Mouse (Mus musculus): Measurements from ENCODE around the gene Smco2. TPM values are rescaled to one million over a fixed set of nuclear protein-coding genes. Genes with fewer than 3 reads are reported as not detected.
"Not testable (repeated sequence)": the region's sequence is repeated elsewhere in the genome, so short reads cannot be mapped to it uniquely, and the experiment has no call there.

The Smco2 gene
- total RNA-seq, 2 experiments from 2014 or later, result not detected

DNA sequence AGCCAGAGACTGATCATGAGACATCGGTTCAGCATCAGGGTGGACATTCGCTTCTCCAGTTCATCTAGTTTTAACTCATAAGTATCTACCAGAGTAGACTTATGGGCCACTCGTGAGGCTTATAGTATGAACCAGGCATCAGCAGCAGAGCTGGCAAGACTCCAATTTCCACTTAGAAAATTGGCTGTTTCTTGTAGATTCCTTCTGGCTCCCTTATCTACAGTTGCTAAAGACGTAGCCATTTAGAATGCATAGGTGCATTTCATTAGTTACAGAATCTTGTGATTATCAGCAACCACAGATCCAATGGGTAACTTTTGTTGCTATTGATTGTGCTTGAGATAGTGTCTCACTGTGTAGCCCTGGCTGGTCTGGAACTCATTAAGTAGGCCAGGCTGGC, 2.8 kb downstream of the Smco2 start:
- intact Hi-C loops (cut with DNase I), result no loop called here
- no peak for DNase-seq

DNA sequence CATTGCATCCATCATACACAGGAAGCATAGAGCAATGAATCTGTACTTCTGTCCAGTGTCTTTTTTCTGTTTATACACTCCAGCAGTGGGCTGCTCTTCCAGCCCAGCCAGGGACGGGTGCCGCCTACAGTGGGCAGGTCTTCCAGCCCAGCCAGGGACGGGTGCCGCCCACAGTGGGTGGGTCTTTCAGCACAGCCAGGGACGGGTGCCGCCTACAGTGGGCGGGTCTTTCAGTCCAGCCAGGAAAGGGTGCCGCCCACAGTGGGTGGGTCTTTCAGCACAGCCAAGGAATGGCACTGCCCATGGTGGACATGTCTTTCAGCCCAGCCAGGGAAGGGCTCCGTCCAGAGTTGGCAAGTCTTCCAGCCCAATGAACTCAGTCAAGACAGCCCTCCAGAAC, 5.3 kb downstream of the Smco2 start:
- intact Hi-C loops (cut with DNase I), result no loop called here
- DNase-seq, result no peak

DNA sequence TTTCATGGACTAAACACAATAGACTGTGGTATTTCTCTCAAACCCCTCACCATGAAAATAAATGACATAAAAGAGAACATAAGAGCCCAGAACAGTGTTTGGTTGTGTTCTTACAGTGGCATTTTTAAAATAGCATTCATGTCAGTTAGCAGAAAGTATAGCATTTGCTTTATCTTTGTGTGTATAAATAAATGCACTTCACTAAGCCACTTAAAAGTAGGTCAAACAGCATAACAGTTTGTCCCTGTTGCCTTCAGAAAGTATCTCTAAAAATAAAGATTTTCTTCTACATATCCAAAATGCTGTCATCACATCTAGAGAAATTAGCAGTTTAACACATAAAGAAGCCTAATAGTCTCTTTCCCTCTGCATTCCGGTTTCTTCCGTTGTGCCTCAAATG, 7.5 kb downstream of the Smco2 start:
- intact Hi-C loops (cut with DNase I), result no loop called here
- no peak for DNase-seq

DNA sequence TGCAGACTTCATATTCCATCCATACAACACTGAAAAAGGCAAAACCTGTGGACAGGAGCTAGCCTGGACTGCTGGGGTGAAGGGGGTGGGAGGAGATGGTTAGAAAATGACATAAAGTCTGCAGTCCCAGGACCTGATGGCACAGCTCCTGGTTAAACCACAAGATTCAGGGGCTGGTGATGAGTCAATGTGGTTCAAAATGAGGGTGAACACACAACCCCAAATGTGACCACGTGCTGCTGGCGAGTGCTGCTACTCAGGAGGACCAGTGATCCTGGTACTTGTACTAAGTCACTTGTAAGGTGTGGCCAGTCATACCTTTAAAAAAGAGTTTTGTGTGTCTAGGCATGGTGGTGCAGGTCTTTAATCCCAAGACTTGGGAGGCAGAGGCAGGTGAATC, 13.2 kb downstream of the Smco2 start:
- DNase-seq, result no peak
- intact Hi-C loops (cut with DNase I), result no loop called here

DNA sequence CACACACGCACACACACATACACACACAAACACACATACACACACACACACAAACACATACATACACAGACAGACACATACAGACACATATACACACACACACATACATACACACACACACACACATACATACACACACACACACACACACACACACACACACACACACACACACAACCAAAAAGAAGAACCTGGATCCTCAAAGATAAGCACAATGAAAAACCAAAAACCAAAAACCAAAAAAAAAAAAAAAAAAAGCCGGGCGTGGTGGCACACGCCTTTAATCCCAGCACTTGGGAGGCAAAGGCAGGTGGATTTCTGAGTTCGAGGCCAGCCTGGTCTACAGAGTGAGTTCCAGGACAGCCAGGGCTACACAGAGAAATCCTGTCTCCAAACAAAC, 14.5 kb downstream of the Smco2 start:
- DNase-seq; intact Hi-C loops (cut with DNase I): not testable (repeated sequence)

DNA sequence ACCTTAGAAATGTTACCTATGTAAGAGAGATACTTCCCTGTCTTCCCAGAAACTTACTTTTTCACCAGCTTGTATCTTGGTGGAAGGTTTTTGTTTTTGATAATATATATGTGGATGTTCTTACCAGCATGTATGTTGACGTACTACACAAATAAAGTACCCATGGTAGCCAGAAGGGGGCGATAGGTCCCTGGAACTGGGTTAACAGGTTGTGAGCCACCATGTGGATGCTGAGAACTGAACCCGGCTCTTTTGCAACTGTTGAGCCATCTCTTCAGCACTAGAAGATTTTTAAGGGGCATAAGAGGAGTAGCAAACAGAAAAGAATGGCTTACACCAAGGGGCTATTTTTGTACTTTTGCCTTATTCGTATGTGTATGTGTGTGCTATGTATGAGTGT, 15.8 kb downstream of the Smco2 start:
- no peak for DNase-seq
- intact Hi-C loops (cut with DNase I), result no loop called here

DNA sequence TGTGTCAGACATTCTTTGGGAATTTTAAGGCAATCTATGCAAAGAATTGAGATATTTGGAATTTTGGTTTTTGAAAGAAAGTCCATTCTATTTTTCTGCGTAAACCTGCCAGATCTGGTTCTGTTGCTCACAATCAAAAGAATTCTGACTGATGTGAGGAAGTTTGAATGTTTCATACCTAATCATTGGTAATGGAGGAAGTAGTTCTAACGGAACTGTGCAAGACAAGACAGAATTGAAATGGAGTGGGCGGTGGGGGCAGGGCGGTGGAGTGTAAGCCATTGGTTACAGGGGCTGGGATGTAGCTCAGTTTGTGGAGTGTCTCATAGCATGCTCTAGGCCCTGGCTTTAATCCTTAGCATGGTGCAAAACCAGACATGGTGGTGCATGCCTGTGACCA, 22.1 kb downstream of the Smco2 start:
- DNase-seq, result no peak
- intact Hi-C loops (cut with DNase I), result no loop called here

DNA sequence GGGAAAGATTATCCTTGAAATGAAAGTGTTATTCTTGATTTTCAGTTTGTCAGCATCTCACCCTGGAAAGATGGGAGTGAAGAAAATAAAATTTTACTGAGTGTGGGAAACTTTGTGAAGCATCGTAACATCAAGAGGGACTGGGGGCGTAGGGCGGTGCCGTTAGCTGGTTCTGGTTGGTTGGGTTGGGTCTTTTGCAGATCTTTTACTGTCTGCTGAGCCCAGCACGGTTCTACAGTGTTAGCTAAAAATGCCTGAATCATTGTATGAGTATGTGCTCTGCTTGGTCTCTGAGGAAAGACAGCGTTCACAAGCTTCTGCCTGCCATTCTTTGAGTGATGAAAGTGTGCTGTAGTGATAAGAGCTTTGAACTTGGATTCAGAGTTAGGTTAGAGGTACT, 24.5 kb downstream of the Smco2 start:
- DNase-seq, result no peak
- intact Hi-C loops (cut with DNase I), result no loop called here

DNA sequence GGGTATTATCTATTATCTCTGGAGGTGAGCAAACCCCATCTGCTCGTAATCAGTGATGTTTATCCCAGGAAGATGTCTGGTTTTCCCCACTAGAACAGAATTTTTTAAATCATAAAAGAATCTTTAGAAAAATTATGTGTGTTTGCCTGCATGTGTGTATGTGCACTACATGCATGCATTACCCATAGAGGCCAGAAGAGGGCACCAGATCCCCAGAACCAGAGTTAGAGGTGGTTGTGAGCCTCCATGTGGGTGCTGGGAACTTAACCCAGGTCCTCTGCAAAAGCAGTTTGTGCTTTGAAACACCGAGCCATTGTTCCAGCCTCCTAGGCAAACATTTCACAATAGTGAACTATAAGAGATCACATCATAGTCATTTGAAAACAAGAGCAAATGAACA, 26.9 kb downstream of the Smco2 start:
- intact Hi-C loops (cut with DNase I), result no loop called here

DNA sequence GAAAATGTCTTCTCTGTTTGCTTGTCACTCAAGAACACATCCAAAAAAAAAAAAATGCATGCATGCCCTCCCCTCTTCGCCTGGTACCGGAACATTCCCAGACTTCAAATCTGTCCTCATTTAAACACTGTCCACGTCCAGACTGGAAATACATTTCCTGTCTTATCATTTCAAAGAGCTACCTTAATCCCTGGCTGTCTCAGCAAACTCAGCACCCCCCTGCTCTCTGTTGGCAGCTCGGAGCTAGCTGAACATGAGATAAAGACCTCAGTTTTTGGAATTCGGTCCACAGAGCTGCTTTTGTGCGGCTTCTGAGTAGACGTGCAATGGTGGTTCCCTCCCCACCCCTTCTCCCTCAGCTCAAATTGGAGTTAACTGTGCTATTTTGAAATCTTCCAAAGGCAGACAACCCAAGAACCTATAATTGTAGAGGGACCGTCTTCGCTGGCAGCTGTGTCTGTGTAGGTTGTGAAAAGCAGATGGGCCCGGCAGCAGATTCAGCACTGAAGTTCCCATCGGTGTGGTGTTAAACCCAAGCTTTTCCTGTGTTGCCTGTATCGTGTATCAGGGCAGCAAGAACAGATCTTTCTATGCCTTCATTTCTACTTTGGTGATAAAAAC, 27.6 kb downstream of the Smco2 start:
- intact Hi-C loops (cut with DNase I), result no loop called here
- DNase-seq, result no peak

More for the DNA sequence above, 26.9 kb downstream of the Smco2 start:
- DNase-seq, result no peak

DNA sequence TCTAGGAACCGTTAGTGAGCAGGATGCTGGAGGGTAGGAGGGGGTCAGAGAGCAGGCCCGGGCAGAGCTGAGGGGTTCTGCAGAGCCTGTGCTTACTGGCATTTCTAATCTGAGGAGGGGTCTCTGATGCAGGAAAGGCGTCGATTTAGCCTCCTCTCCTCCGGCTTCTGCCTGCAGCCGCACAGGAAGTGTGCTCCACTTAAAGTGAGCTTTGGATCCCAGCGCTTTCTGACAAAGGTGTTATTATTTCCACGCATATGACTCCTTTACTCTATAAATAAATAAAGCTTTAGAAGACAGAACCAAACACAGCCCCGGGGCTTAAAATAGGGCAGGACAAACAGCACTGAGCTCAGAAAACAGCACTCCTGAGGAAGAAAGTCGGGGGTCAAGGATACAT, 29.0 kb downstream of the Smco2 start:
- intact Hi-C loops (cut with DNase I), result no loop called here
- no peak for DNase-seq

DNA sequence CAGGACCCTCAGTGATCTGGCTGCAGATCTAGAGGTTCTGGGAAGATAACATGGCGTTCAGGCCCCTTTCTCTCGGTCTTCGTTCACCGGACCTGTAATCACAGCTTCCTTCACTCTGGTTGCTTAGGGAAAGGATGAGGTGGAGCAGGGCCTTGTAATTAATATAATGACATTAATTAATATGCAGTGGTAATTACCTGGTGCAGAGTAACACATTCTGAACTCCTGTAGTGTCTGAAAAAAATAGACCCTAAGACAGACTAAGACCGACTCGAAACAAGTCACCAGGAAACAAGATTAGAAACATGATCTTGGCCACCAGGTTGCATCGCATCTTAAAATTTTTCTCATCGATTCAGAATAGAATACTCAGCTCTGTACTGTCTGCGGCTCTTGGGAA, 30.0 kb downstream of the Smco2 start:
- intact Hi-C loops (cut with DNase I), result no loop called here

DNA sequence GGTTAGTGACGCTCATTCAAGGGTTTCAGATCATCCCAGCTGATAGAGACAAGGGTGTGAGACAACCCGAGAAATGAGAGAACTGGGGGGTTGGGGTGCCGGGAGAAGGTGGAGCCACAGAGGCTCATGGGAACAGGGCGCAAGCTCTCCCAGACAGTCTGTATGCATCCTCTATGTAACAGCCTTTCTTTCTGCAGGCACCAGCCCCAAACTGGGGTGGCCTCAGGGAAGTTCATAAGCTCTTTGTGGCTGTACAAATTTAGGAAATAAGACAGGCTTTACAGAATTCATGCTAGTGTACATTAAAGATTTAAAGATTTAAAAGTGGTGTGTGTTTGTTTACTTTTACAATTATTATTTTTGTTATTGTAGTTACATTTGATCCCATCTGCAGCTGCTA, 30.4 kb downstream of the Smco2 start:
- intact Hi-C loops (cut with DNase I), result no loop called here
- DNase-seq, result no peak

More for the DNA sequence above, 30.0 kb downstream of the Smco2 start:
- no peak for DNase-seq

DNA sequence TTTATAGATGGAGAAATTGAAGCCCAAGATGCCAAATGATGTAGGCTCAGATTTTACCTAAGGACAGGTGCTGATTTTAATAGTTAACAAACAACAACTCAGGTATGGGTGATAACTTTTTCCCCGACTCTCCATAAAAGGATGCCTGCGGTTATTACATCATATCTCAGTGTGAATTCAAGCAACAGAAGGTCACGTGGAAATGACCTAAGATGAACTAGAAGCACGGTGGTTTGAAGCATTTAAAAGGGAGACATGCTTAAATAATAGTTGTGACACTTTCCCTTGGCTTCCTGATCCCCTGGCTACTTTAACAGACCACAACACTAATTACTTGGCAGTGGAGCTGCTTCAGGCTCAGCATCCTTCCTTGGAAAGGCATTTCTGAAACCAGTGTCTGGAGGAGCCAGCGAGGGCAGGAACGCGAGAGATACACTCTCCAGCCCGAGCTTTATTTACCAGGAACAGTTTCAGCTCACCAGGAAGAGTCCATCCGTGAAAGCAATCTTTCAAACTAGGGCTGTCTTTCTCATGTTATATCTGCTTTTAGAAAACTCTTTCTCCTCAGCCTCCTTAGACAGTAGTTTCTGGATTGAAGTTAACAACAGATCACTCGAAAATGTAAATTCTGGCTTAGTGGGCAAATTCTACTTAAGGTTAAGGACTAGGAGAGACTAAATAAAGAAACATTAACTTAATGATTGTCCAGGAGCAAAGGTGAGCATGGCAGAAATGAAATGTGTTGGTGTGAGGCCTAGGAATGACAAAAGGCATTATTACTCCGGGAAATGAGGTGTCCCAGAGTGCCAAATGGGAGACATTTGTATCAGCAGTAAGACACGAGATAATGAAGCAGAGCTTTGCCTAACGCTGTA, 32.2 kb downstream of the Smco2 start:
- no peak for DNase-seq
- intact Hi-C loops (cut with DNase I), result no loop called here

DNA sequence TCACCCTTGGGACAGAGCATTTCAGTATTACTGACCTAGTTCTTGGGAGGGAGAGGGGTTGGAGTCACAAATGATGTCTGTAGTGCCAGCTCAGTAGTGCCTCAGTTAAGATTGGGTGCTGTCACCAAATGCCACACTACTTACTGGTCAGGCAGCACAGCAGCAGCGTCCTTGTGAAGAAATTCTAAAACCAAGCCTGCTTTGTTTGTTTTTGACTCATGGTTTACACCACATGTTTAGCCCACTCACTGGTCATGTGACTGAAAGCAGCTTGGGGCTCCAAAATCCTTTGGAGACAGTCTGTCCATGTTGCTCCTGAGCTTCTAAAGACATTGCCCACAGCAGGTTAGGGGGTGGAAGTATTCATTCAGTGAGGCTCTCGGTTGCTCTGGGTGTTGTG, 33.5 kb downstream of the Smco2 start:
- no peak for DNase-seq
- intact Hi-C loops (cut with DNase I), result no loop called here

DNA sequence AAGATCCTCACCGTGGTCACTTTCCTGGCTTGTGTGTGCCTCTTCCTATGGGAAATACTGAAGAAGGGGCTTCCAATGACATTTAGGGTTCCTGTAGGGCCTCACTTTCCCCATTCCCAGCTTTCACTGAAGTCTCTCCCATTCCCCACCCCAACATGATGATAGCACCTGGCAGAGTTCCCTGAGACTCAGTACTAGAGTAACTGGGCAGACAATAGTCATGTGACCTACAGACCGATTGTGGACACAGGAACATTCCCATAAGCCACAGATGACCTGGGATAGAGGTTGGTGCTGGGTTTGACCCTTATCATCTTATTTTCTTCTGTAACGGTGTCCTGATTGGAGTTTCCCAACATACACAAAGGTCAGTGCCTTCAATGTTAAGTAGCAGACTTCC, 34.3 kb downstream of the Smco2 start:
- intact Hi-C loops (cut with DNase I), result no loop called here

DNA sequence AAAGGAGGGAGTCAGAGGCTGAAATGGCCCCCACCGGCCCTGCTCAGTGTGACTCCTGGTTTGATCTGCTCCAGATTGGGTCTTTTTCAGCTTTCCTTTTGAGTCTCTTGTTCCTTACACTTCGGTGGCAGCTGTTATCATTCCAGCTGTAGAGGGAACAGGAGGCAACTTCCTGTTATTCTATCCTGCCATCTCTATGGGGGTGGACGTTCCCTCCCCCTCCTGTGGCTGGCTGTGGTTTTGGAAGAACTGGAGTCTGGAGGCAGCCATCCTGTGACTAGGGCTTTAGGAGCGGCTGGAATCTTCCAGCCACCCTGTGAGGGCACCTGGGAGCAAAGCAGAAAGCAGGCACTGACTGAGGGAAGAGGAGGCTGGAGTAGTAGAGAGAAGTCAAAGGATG, 34.9 kb downstream of the Smco2 start:
- intact Hi-C loops (cut with DNase I), result no loop called here
- no peak for DNase-seq

More for the DNA sequence above, 34.3 kb downstream of the Smco2 start:
- no peak for DNase-seq

DNA sequence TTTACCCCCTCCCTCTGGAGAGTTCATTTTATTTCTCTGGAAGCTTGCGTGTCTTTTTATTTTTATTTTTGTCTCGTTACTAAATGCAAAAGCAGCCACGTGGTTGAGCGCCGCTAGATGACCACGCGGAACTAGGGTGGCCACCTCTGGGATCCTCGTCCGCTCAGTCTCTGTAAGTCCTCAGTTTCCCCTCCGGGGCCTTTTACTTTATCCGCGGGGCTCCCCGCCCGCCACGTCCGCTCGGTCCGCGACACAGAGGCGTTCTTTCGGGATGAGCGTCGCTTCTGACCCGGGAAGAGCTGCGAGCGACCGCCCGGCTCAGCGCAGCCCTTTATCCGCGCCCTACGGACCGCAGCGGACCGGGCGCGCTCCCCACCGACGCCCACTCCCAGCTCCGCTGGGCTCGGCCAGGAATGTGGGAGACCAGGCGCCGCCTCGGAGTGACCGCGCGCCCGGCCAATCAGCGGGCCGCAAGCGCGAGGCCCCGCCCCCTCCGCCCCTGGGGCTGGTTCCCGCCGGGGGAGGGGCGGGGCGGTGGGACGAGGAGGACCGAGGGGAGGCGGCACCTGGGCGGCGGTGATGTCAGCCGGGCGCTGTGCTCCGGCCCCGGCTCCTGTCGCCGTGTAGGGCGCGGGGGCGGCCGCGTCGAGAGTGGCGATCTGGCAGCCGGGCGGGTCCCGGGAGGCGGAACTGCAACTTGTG, 38.2 kb downstream of the Smco2 start, which contains the start of gene Ppfibp1:
Ppfibp1 (plus strand) TSS at position 530 of the 702 bp plus-strand sequence.
- intact Hi-C loops (cut with DNase I), result no loop called here
- peak; percentile 89 for DNase-seq

DNA sequence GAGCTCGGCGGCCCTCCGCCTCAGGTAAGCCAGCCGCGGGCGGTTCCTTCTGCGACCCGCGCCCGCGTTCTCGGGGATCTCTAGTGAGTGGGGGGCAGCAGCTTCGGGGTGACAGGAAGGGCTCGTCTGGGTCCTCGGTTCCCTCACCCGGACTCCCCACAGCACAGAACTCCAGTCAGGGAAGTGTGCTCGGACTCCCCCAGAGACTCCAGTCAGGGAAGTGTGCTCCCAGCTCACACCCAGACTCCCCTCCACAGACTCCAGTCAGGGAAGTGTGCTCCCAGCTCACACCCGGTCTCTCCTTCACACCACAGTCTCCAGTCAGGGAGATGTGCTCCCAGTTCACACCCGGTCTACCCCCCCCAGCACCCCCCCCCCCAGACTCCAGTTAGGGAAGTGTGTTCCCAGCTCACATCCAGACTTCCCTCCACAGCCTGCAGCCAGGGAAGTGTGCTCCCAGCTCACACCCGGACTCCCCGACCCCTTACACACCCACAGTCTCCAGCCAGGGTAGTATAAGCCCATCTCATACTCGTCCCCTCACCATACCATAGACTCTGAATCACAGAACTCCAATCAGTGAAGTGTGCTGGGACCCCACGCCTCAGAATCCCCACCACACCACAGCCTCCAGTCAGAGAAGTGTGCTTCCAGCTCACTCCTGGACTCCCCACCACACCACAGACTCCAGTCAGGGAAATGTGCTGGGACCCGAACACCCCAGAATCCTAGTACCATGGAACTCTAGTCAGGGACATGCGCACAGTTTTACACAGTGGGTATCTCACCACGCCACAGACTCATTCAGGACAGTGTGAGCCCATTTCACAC, 39.0 kb downstream of the Smco2 start:
- intact Hi-C loops (cut with DNase I), result no loop called here
- no peak for DNase-seq

DNA sequence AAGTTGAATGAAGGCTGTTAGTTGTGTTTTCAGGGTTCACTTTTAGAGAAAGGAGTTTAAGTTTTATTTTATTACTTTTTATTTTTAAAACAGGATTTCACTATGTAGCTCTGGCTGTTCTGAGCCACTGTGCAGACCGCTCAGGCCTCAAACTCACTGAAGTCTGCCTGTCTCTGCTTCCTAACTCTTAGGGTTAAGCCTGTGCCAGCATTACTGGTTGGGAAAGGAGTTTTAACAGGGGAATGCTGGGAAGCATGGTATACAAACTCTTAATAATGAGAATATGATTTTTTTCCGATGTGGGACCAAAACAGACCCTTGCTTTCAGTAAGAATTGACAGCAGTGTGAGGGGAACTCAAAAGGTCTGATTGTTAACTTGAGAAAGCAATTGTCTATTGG, 40.3 kb downstream of the Smco2 start:
- intact Hi-C loops (cut with DNase I), result no loop called here
- DNase-seq, result no peak

DNA sequence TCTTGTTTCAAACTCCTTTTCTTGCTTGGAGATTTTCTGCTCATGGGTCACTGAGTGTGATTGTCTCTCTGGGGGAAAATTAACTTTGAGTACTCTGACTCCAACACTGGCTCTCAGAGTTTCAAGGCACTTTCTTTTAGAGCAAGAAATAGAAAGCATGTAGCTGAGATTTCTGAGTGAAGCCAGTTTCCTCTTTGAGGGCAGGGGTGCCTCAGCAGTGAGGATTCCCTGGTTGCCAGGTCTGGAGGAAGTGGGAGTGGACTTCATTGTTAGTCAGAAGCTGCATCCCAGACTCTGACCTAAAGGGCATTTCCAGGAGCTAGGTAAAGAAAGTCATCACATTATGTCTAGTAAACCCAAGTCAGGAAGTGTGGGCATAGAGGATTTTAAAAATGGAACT, 40.7 kb downstream of the Smco2 start:
- intact Hi-C loops (cut with DNase I), result no loop called here
- DNase-seq, result no peak

Measured in left cerebral cortex, postnatal 4 days (tissue).